ENCODE assay signal across 16 mouse cellular contexts in the genomic region with DNA sequence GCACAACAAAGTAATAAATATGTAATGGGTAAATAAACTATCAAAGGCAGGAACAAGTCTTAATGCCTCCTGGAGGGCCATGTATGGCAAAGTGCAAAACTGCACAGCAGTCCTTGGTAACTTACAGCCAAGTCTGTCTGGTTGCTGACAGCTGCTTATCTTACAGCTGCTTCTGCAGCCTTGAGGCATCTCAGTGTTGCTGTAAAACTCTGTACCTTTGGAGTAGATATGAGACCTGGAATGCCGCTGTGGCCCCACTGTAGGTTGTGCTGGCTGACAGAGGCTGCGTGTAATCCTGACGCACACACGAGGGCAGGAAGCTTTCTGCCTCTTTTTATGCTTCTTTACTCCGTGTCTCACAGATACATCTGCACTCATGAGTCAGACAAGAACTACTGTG. TPM values are rescaled to one million over a fixed set of nuclear protein-coding genes. Genes with fewer than 3 reads are reported as not detected.
A peak's percentile ranks its signal among the peaks of the same experiment; 100 is the strongest.
DNase-seq lines count a peak whose midpoint lies in the region; ATAC-seq and TF ChIP-seq lines count a peak whose summit lies in the region.
"Had no signal": no experiment of that assay in that cellular context is flagged by ENCODE, and none has a peak within 500 bp of the region (broad histone marks: within the 10 kb centered on the region; RNA-seq: fewer than 3 reads in every experiment).

No protein-coding gene starts in this region.

- no peak overlapping the region for H3K27ac ChIP-seq in kidney, embryonic 15.5 days
- no peak overlapping the region for H3K27ac ChIP-seq in kidney, adult 2 months (ENCODE audit: insufficient read depth, low read depth, low read length)
- H3K27ac ChIP-seq in liver, embryonic 13.5 days: peak overlapping the region; percentile 95
- no peak overlapping the region for H3K27ac ChIP-seq in stomach, embryonic 15.5 days
- no peak overlapping the region for H3K27ac ChIP-seq in forebrain, embryonic 12.5 days
- no peak overlapping the region for H3K27ac ChIP-seq in layer of hippocampus, adult 2 months
- H3K27ac ChIP-seq: forebrain, embryonic 10.5 days; lung, embryonic 15.5 days; midbrain, embryonic 12.5 days had no signal

- H3K27me3 ChIP-seq in kidney, embryonic 15.5 days: no peaks in the 10 kb centered on the region
- no peaks in the 10 kb centered on the region; the same call in 1 of the 2 replicates for H3K27me3 ChIP-seq in kidney, adult 2 months (replicated peaks; ENCODE audit: control insufficient read depth, insufficient read depth, low read length)
- no peaks in the 10 kb centered on the region for H3K27me3 ChIP-seq in liver, embryonic 13.5 days
- H3K27me3 ChIP-seq in stomach, embryonic 15.5 days (replicated peaks): no peaks in the 10 kb centered on the region
- H3K27me3 ChIP-seq in forebrain, embryonic 12.5 days: no peaks in the 10 kb centered on the region
- H3K27me3 ChIP-seq: lung, embryonic 15.5 days; midbrain, embryonic 12.5 days had no signal

- TF ChIP-seq POLR2A in kidney, adult 2 months (IDR thresholded peaks at IDR 0.05; ENCODE audit: low read depth, low read length): no peak

- peaks cover 96% of the 10 kb centered on the region for H3K36me3 ChIP-seq in kidney, embryonic 15.5 days
- peaks cover 26% of the 10 kb centered on the region for H3K36me3 ChIP-seq in kidney, adult 2 months (ENCODE audit: control insufficient read depth, insufficient read depth, low read length)
- H3K36me3 ChIP-seq in liver, embryonic 13.5 days: peaks cover 84% of the 10 kb centered on the region
- H3K36me3 ChIP-seq in stomach, embryonic 15.5 days: peaks cover 49% of the 10 kb centered on the region
- peaks cover 84% of the 10 kb centered on the region for H3K36me3 ChIP-seq in forebrain, embryonic 12.5 days (replicated peaks)

- H3K4me2 ChIP-seq in kidney, embryonic 15.5 days: no peak overlapping the region
- peak overlapping the region; percentile 29; the same call in 1 of the 2 replicates for H3K4me2 ChIP-seq in liver, embryonic 13.5 days
- no peak overlapping the region for H3K4me2 ChIP-seq in stomach, embryonic 15.5 days
- H3K4me2 ChIP-seq in forebrain, embryonic 12.5 days: no peak overlapping the region
- H3K4me2 ChIP-seq: lung, embryonic 15.5 days; midbrain, embryonic 12.5 days had no signal

- no peak for TF ChIP-seq CTCF in kidney, adult 2 months (conservative IDR thresholded peaks at IDR 0.05; ENCODE audit: insufficient read depth, insufficient read length, low read depth, low read length)
- no peak for TF ChIP-seq CTCF in layer of hippocampus, adult 2 months (conservative IDR thresholded peaks at IDR 0.05)

- H3K9me3 ChIP-seq in kidney, embryonic 15.5 days (replicated peaks): no peaks in the 10 kb centered on the region
- no peaks in the 10 kb centered on the region for H3K9me3 ChIP-seq in liver, embryonic 13.5 days (replicated peaks)
- H3K9me3 ChIP-seq in stomach, embryonic 15.5 days: no peaks in the 10 kb centered on the region
- H3K9me3 ChIP-seq in forebrain, embryonic 12.5 days: no peaks in the 10 kb centered on the region
- H3K9me3 ChIP-seq: forebrain, embryonic 10.5 days; lung, embryonic 15.5 days; midbrain, embryonic 12.5 days had no signal

- 93% methylated on average over 5 of the region's 5 CpGs for WGBS in kidney, embryonic 15.5 days
- 88% methylated on average over 5 of the region's 5 CpGs for WGBS in kidney, adult 2 months
- WGBS in liver, embryonic 13.5 days (ENCODE audit: insufficient replicate concordance): 19% methylated on average over 5 of the region's 5 CpGs
- 91% methylated on average over 5 of the region's 5 CpGs for WGBS in stomach, embryonic 15.5 days
- 92% methylated on average over 5 of the region's 5 CpGs for WGBS in forebrain, embryonic 12.5 days

- H3K4me1 ChIP-seq in kidney, embryonic 15.5 days: no peaks in the 10 kb centered on the region
- H3K4me1 ChIP-seq in kidney, adult 2 months (ENCODE audit: control insufficient read depth, insufficient read depth, low read length): no peaks in the 10 kb centered on the region
- peaks cover 71% of the 10 kb centered on the region for H3K4me1 ChIP-seq in liver, embryonic 13.5 days (replicated peaks)
- no peaks in the 10 kb centered on the region for H3K4me1 ChIP-seq in stomach, embryonic 15.5 days
- H3K4me1 ChIP-seq in forebrain, embryonic 12.5 days: no peaks in the 10 kb centered on the region
- H3K4me1 ChIP-seq: forebrain, embryonic 10.5 days; lung, embryonic 15.5 days; midbrain, embryonic 12.5 days had no signal

- H3K9ac ChIP-seq in kidney, embryonic 15.5 days: no peak overlapping the region
- no peak overlapping the region for H3K9ac ChIP-seq in liver, embryonic 13.5 days
- no peak overlapping the region for H3K9ac ChIP-seq in stomach, embryonic 15.5 days
- H3K9ac ChIP-seq in forebrain, embryonic 12.5 days: no peak overlapping the region
- H3K9ac ChIP-seq: lung, embryonic 15.5 days; midbrain, embryonic 12.5 days had no signal

- H3K4me3 ChIP-seq in kidney, embryonic 15.5 days (replicated peaks): no peak overlapping the region
- H3K4me3 ChIP-seq in kidney, adult 2 months (ENCODE audit: insufficient read depth, low read depth, low read length): no peak overlapping the region
- H3K4me3 ChIP-seq in liver, embryonic 13.5 days (replicated peaks): no peak overlapping the region
- no peak overlapping the region for H3K4me3 ChIP-seq in stomach, embryonic 15.5 days (replicated peaks)
- no peak overlapping the region for H3K4me3 ChIP-seq in forebrain, embryonic 12.5 days (replicated peaks)
- H3K4me3 ChIP-seq in layer of hippocampus, adult 2 months: no peak overlapping the region
- H3K4me3 ChIP-seq: forebrain, embryonic 10.5 days; lung, embryonic 15.5 days; midbrain, embryonic 12.5 days had no signal

- DNase-seq in kidney, adult 2 months: no peak
- peak; percentile 83 for DNase-seq in liver, embryonic 13.5 days
- no peak for DNase-seq in frontal cortex, postnatal 25 days (ENCODE audit: low spot score in 2 of 2)
- no peak for DNase-seq in layer of hippocampus, adult 2 months (ENCODE audit: low spot score in 2 of 2)
- DNase-seq: adrenal gland, postnatal 14 days; cerebellum, adult 18-20 months; gastrocnemius, postnatal 14 days; retina, postnatal 1 day had no signal

- peak; percentile 69; the same call in 1 of the 2 replicates for ATAC-seq in kidney, embryonic 15.5 days (replicated peaks; ENCODE audit: low FRiP score)
- peak; percentile 76 for ATAC-seq in common myeloid progenitor, adult 5-6 weeks (replicated peaks; ENCODE audit: low read depth, poor library complexity, severe bottlenecking)
- ATAC-seq in liver, embryonic 13.5 days (ENCODE audit: low read depth): peak; percentile 99
- ATAC-seq in stomach, embryonic 15.5 days (ENCODE audit: insufficient read depth, low FRiP score, low read depth): peak; percentile 91
- no peak for ATAC-seq in forebrain, embryonic 12.5 days (ENCODE audit: low FRiP score)
- ATAC-seq: hindbrain, embryonic 16.5 days had no signal

RNA-seq across cellular contexts. Expression of gene Ociad1, which starts 18.9 kb away (rescaled TPM):
- polyA plus RNA-seq in kidney, embryonic 15.5 days (2015; fragmentation: Nextera tagmentation; extraction: Ambion mirVana): 237 and 247 TPM in 2 replicates
- 65.6 and 75.6 TPM in 2 replicates for polyA plus RNA-seq in kidney, adult 2 months (2012; rRNA removed)
- total RNA-seq in common myeloid progenitor, adult 5-6 weeks (2017): 209 and 247 TPM in 2 replicates
- 144 and 158 TPM in 2 replicates for polyA plus RNA-seq in liver, embryonic 13.5 days (2015; fragmentation: Nextera tagmentation; extraction: Ambion mirVana)
- polyA plus RNA-seq in stomach, embryonic 15.5 days (2015; fragmentation: Nextera tagmentation; extraction: Ambion mirVana): 249 and 252 TPM in 2 replicates
- 182 and 191 TPM in 2 replicates for polyA plus RNA-seq in forebrain, embryonic 12.5 days (2016; fragmentation: Nextera tagmentation; extraction: Ambion mirVana)
- total RNA-seq in layer of hippocampus, adult 2 months (2021): 100 to 1,000 TPM; 463 to 472 TPM

RNA-seq across cellular contexts. Expression of gene Ociad2, which starts 29.4 kb away (rescaled TPM):
- 11.4 and 12.4 TPM in 2 replicates for polyA plus RNA-seq in kidney, embryonic 15.5 days (2015; fragmentation: Nextera tagmentation; extraction: Ambion mirVana)
- 2.8 and 3.5 TPM in 2 replicates for polyA plus RNA-seq in kidney, adult 2 months (2012; rRNA removed)
- total RNA-seq in common myeloid progenitor, adult 5-6 weeks (2017): 8.9 and 23.2 TPM in 2 replicates
- 5.3 and 6.0 TPM in 2 replicates for polyA plus RNA-seq in liver, embryonic 13.5 days (2015; fragmentation: Nextera tagmentation; extraction: Ambion mirVana)
- 86.6 and 96.5 TPM in 2 replicates for polyA plus RNA-seq in stomach, embryonic 15.5 days (2015; fragmentation: Nextera tagmentation; extraction: Ambion mirVana)
- polyA plus RNA-seq in forebrain, embryonic 12.5 days (2016; fragmentation: Nextera tagmentation; extraction: Ambion mirVana): 11.9 and 12.1 TPM in 2 replicates
- 100 to 1,000 TPM; 125 to 147 TPM for total RNA-seq in layer of hippocampus, adult 2 months (2021)

RNA-seq across cellular contexts. Expression of gene Fryl, which starts 55.0 kb away (rescaled TPM):
- polyA plus RNA-seq in kidney, embryonic 15.5 days (2015; fragmentation: Nextera tagmentation; extraction: Ambion mirVana): 34.4 and 34.8 TPM in 2 replicates
- polyA plus RNA-seq in kidney, adult 2 months (2012; rRNA removed): 29.9 and 33.4 TPM in 2 replicates
- total RNA-seq in common myeloid progenitor, adult 5-6 weeks (2017): 85.1 and 92.0 TPM in 2 replicates
- polyA plus RNA-seq in liver, embryonic 13.5 days (2015; fragmentation: Nextera tagmentation; extraction: Ambion mirVana): 44.2 and 44.5 TPM in 2 replicates
- 33.4 TPM in 2 replicates for polyA plus RNA-seq in stomach, embryonic 15.5 days (2015; fragmentation: Nextera tagmentation; extraction: Ambion mirVana)
- 49.7 and 53.4 TPM in 2 replicates for polyA plus RNA-seq in forebrain, embryonic 12.5 days (2016; fragmentation: Nextera tagmentation; extraction: Ambion mirVana)
- total RNA-seq in layer of hippocampus, adult 2 months (2021): 10 to 100 TPM; 66.0 to 81.4 TPM
